Mouse (Mus musculus) cerebellum, adult 9-10 months (tissue): ENCODE measurements around the gene Lekr1.

Experiments
- DNase-seq: peaks from one replicate; pipeline ENCODE4 v3.0.0; 2022

Gene Lekr1

GRCm38 (mm10) chr3:65665977-65666766 lies at the start of gene Lekr1:
Lekr1 (plus strand) TSS chr3:65666228.
- DNase-seq, result peak; percentile 90

- no peak for DNase-seq
Observed at GRCm38 (mm10) chr3:65617507-65617906, 48.5 kb upstream of the Lekr1 start.

- DNase-seq, result no peak
Observed at GRCm38 (mm10) chr3:65619340-65619739, 46.7 kb upstream of the Lekr1 start.

GRCm38 (mm10) chr3:65623057-65623456 lies 43.0 kb upstream of the Lekr1 start:
- DNase-seq, result no peak

- DNase-seq, result no peak
Observed at GRCm38 (mm10) chr3:65625496-65626289, 40.3 kb upstream of the Lekr1 start.

- DNase-seq, result no peak
Observed at GRCm38 (mm10) chr3:65626290-65626914, 39.6 kb upstream of the Lekr1 start.

- DNase-seq, result no peak
Observed at GRCm38 (mm10) chr3:65627021-65627706, 38.9 kb upstream of the Lekr1 start.

- no peak for DNase-seq
Observed at GRCm38 (mm10) chr3:65627707-65628028, 38.4 kb upstream of the Lekr1 start.

GRCm38 (mm10) chr3:65629565-65630112 lies 36.4 kb upstream of the Lekr1 start:
- no peak for DNase-seq

GRCm38 (mm10) chr3:65633604-65634003 lies 32.4 kb upstream of the Lekr1 start:
- no peak for DNase-seq

- no peak for DNase-seq
Observed at GRCm38 (mm10) chr3:65635983-65636382, 30.0 kb upstream of the Lekr1 start.

- no peak for DNase-seq
Observed at GRCm38 (mm10) chr3:65637313-65637712, 28.7 kb upstream of the Lekr1 start.

GRCm38 (mm10) chr3:65638896-65639295 lies 27.1 kb upstream of the Lekr1 start:
- no peak for DNase-seq

- no peak for DNase-seq
Observed at GRCm38 (mm10) chr3:65639454-65640014, 26.5 kb upstream of the Lekr1 start.

GRCm38 (mm10) chr3:65642959-65643358 lies 23.1 kb upstream of the Lekr1 start:
- no peak for DNase-seq

GRCm38 (mm10) chr3:65643654-65644053 lies 22.4 kb upstream of the Lekr1 start:
- DNase-seq, result no peak

GRCm38 (mm10) chr3:65647592-65647991 lies 18.4 kb upstream of the Lekr1 start:
- no peak for DNase-seq

GRCm38 (mm10) chr3:65648913-65649312 lies 17.1 kb upstream of the Lekr1 start:
- DNase-seq, result no peak

GRCm38 (mm10) chr3:65650156-65650815 lies 15.7 kb upstream of the Lekr1 start:
- DNase-seq, result no peak

GRCm38 (mm10) chr3:65654541-65655206 lies 11.4 kb upstream of the Lekr1 start:
- DNase-seq, result no peak

- no peak for DNase-seq
Observed at GRCm38 (mm10) chr3:65656451-65656850, 9.6 kb upstream of the Lekr1 start.
